Mouse (Mus musculus) NIH3T3 (cell line): ENCODE results near the gene Ndufb6.
A peak's percentile ranks its signal among the peaks of the same experiment; 100 is the strongest.

Experiments
- DNase-seq: peaks from one replicate; pipeline ENCODE4 v3.0.0-alpha.2; 2012; ENCODE audit warnings: low read depth

The Ndufb6 gene

GRCm38 (mm10) chr4:40254385-40255103 is 24.7 kb downstream of the Ndufb6 start:
- DNase-seq: no peak

GRCm38 (mm10) chr4:40253766-40254165 is 25.5 kb downstream of the Ndufb6 start:
- DNase-seq: peak; percentile 53

DNA sequence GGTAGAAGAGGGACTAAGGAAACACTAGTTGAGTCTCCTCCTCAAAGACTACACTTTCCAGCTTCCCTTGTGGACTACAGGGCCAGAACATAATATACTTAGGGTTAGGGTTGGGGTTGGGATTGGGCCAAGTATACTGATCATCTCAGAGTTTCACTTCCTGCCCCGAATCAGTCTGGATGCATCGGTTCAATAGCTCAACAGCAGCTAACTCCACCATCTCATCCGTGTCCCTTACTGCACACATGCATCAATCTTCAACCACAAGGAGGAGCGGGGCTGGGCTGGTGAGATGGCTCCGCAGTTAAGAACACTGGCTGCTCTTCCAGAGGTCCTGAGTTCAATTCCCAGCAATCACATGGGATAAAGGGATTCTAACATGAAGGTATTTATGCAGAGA is 28.2 kb downstream of the Ndufb6 start:
- no peak for DNase-seq

DNA sequence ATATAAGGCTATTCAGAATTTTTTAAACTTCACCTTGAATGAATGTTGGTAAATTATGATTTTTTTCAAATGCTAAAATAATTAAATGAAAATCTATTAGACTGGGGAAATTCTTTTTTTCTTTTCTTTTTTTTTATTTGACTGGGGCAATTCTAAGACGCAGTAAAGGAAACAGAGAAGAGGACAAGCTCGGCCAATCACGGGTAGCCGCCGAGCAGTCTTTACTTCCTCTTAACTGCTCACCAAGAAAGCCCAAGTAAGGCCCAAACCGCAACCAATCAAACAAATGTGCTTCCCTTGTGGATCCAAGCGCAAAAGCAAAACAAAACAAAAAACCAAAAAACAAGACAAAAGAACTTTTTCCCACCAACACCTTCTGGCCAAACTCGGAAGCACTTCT is 35.2 kb downstream of the Ndufb6 start:
- DNase-seq: no peak

GRCm38 (mm10) chr4:40243006-40243405 is 36.2 kb downstream of the Ndufb6 start:
- DNase-seq: no peak

DNA sequence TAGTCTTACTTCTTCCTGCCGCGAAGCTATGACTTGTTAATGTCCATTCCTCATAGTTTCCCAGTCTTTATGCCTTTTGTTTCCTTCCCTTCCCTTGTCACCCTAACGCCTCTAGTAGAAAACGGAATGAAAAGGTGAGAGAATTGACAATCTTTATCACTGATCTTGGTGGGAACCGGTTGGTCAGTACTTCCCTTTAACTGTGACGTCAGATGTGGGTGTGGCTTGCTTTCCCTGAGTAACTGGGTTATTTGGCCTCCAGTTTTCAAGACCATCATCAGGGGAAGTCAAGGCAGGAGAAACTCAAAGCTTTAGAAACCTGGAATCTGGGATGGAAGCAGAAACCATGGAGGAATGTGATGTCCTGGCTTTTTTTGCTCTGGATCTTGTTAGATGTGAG is 37.3 kb downstream of the Ndufb6 start:
- peak; percentile 6 for DNase-seq

- peak; percentile 26 for DNase-seq
These were observed 38.9 kb downstream of the Ndufb6 start for GRCm38 (mm10) chr4:40240272-40240744.

DNA sequence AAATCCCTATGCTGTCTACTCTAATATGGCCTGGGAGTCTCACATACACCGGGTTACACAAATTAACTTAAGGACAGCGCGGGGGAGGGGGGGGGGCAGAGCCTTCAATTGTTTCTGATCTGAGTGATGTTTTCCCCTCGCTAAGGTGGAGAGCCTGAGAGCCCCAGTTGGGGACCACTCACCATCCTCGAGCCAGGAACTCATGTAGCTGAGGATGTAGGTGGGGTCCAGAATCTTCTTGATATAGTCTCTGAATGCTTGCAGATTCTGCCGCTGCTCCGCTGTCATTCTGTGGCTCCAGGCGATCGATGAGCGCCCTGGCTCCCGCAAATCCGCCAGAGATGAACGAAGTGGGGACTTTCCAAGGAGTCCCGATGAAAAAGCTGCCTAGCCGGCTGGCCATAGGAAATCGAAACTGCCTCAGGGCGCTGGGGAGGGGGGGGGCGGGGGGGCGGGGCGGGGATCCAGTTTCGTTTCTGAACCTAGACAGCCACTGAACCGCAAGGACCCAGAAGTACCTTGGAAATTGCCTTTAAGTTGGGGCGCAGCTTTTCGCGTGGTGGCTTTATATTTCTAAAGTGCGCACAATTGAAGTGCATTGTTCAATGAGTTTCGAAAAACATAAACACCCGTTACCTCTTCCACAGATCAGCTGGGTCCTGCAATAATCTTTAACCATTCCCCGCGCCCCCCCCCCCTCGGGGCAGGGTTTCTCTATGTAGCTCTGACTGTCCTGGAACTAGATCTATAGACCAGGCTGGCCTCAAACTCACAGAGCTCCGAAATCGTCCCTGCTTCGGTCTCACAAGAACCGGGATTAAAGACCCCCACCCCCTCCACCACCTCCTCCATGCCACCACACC is 39.6 kb downstream of the Ndufb6 start, which contains the start of gene Ddx58:
TSS of gene Ddx58 (minus strand) at position 420 of the 863 bp plus-strand sequence.
- DNase-seq: peak; percentile 65

GRCm38 (mm10) chr4:40238483-40239408 is 40.5 kb downstream of the Ndufb6 start:
- DNase-seq: peak; percentile 74

DNA sequence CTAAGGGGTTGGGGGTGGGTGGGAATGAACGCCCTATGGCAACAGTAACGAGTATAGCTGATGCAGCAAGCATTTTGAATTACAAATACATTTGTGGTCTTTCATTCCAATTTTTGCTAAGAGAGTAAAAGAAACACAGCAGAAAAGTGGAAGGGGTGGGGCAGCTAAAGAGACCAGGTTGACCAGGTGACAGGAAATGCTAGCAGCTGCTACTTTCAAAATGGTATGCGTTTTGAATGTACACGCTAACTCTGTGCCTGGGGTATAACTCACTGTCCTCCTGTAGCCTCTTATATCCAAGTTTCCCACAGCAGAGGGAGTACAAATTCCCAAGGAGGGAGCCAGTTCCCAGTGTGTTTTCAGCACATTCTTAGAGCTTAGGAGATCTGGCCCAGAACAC is 42.4 kb downstream of the Ndufb6 start:
- DNase-seq: no peak

DNA sequence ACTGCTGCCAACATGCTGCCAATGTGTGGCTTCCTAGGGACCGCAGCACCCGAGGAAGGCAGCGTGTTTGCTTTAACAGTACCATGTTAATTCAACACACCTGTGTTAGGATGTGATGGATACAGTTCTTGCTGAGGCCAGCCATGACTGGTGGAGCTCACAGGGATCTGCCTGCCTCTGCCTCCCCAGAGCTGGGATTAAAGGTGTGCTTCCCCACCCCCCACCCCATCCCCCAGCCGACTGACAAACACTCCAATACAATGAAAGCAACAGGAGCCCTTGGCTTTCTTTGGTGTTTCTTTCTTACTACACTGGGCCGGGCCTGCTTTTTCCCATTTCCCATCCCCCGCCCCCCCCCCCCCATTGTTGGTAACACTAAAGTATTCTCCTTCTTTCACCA is 45.0 kb downstream of the Ndufb6 start:
- DNase-seq: no peak

DNA sequence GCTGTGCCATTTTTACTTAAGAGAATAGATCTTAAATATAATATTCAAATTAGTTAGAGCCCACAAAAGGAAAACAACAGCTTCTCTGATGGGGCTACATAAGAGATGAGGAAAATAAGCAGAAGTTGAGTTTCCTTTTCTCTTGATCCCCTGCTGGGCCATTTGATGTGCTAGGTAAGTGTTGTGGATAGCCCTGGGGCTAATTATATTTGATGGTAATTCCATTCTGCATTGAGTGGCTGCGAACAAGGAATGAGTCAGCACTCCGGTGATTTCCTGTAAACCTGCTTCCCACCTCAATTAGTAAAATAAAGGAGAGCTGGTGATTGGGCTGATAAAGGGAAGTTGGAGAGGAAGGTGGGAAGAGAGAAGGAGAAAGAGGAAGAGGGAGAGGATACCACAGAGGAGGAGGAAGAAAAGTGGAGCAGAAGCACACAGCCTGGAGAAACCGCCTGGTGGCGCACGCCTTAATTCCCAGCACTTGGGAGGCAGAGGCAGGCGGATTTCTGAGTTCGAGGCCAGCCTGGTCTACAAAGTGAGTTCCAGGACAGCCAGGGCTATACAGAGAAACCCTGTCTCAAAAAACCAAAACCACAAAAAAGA is 46.1 kb downstream of the Ndufb6 start:
- DNase-seq: no peak

DNA sequence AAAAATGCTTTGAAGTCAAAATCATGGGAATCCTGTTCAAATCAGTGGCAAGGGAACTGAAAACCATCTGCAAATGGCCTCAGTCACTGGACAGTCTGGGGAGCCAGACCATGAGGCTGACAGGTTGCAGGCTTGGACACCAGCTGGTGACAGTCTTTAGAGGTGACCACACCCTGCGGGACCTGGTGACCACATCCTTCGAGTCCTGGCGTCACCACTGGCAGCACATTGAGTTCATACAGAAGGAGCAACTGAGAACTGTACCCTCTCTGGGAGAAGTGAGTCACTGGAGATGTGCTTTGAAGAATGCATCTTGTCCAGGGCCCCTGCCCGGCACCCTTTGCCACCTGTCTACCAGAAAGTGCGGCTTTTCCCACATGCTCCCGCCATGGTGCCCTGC is 49.5 kb downstream of the Ndufb6 start:
- DNase-seq: no peak

- DNase-seq: no peak
These were observed 51.3 kb downstream of the Ndufb6 start for GRCm38 (mm10) chr4:40227886-40228285.

DNA sequence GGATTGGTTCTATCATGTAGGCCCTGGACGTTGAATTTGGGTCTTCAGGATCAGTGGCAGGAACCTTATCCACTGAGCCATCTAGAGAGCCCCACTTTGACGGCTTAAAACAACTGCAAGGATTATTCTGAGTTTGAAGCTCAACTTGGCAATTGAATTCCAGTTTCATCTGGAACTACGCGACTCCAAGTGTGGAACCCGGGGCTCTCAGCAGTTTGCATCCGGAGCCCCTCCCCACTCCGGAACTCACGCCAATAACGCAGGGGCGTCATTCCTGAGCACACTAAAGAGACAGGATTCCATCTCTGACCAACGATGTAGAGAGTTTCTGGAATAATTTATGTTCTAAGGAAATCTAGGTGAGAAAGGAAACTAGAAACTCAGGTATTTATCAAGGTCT is 52.1 kb downstream of the Ndufb6 start:
- no peak for DNase-seq

- no peak for DNase-seq
These were observed 53.1 kb downstream of the Ndufb6 start for GRCm38 (mm10) chr4:40226095-40226494.

GRCm38 (mm10) chr4:40221876-40222585 is 57.2 kb downstream of the Ndufb6 start:
- DNase-seq: no peak

- DNase-seq: no peak
These were observed 58.0 kb downstream of the Ndufb6 start for GRCm38 (mm10) chr4:40221004-40221760.
